Mouse (Mus musculus): ENCODE results near the gene Hspb6. TPM values are rescaled to one million over a fixed set of nuclear protein-coding genes. Genes with fewer than 3 reads are reported as not detected.

The Hspb6 gene
- total and polyA plus RNA-seq, 3 experiments, result 0.79 to 6.0 (median 2.3) TPM

GRCm38 (mm10) chr7:30518325-30518724, 33.7 kb upstream of the Hspb6 start:
- H3K9me3 ChIP-seq (replicated peaks; ENCODE audit: low read length), result no peaks in the 10 kb centered on the region
- H3K27ac ChIP-seq (ENCODE audit: insufficient read depth, low read depth), result no peak overlapping the region
- no peak overlapping the region for H3K4me2 ChIP-seq (ENCODE audit: insufficient read depth, low read depth, poor library complexity, severe bottlenecking)
- dilution Hi-C loops (cut with MboI; ENCODE audit: extremely low pct_ligation_motif_present, extremely low pct_unique_long_range_greater_than_20kb, low sequenced_read_pairs), result no loop called here
- H3K27me3 ChIP-seq (replicated peaks), result peaks cover 16% of the 10 kb centered on the region
- no peaks in the 10 kb centered on the region for H3K79me2 ChIP-seq (replicated peaks; ENCODE audit: control insufficient read depth, extremely low read depth, insufficient read depth, poor library complexity, severe bottlenecking)
- no peak overlapping the region for H3K9ac ChIP-seq (ENCODE audit: insufficient read depth, low read depth)
- in situ Hi-C loops (cut with MboI; ENCODE audit: low pct_ligation_motif_present, low pct_unique_long_range_greater_than_20kb, low sequenced_read_pairs), result no loop called here
- H3K36me3 ChIP-seq (replicated peaks in 1 of 2; ENCODE audit: control insufficient read depth in 1 of 2, insufficient read depth in 1 of 2, low read length in 1 of 2), result peaks cover 0 to 8% of the 10 kb centered on the region in 2 experiments
- H3K4me1 ChIP-seq (ENCODE audit: control insufficient read depth in 1 of 2, insufficient read depth in 2 of 2), result peaks cover 0 to 3% of the 10 kb centered on the region in 2 experiments; a peak in 1 of 4 replicates
- TF ChIP-seq CTCF (conservative IDR thresholded peaks at IDR 0.05 in 1 of 2, IDR thresholded peaks at IDR 0.05 in 1 of 2; ENCODE audit: low read depth in 2 of 2, low read length in 2 of 2) (peak in 1 of 2 experiments; percentile 42; a peak in 2 of 4 replicates), MAX (IDR thresholded peaks at IDR 0.05; ENCODE audit: low read length) (no peak)
- no peak overlapping the region for H3K4me3 ChIP-seq (replicated peaks in 1 of 3; ENCODE audit: low read depth in 2 of 3, low read length in 2 of 3, poor library complexity in 1 of 3)
- no peak for DNase-seq (ENCODE audit: extremely low read depth)

GRCm38 (mm10) chr7:30520396-30520795, 31.6 kb upstream of the Hspb6 start:
- DNase-seq (ENCODE audit: extremely low read depth), result no peak
- Histone ChIP-seq H3K79me2 (replicated peaks; ENCODE audit: control insufficient read depth, extremely low read depth, insufficient read depth, poor library complexity, severe bottlenecking) (no peaks in the 10 kb centered on the region), H3K4me1 (ENCODE audit: control insufficient read depth in 1 of 2, insufficient read depth in 2 of 2) (peaks cover 10 to 18% of the 10 kb centered on the region in 2 experiments), H3K36me3 (replicated peaks in 1 of 2; ENCODE audit: control insufficient read depth in 1 of 2, insufficient read depth in 1 of 2, low read length in 1 of 2) (peaks cover 0 to 27% of the 10 kb centered on the region in 2 experiments), H3K9me3 (replicated peaks; ENCODE audit: low read length) (no peaks in the 10 kb centered on the region), H3K9ac (ENCODE audit: insufficient read depth, low read depth) (no peak overlapping the region), H3K4me2 (ENCODE audit: insufficient read depth, low read depth, poor library complexity, severe bottlenecking) (no peak overlapping the region), H3K4me3 (replicated peaks in 1 of 3; ENCODE audit: low read depth in 2 of 3, low read length in 2 of 3, poor library complexity in 1 of 3) (no peak overlapping the region), H3K27me3 (replicated peaks) (peaks cover 5% of the 10 kb centered on the region), H3K27ac (ENCODE audit: insufficient read depth, low read depth) (no peak overlapping the region)
- dilution Hi-C loops (cut with MboI; ENCODE audit: extremely low pct_ligation_motif_present, extremely low pct_unique_long_range_greater_than_20kb, low sequenced_read_pairs), result no loop called here
- TF ChIP-seq EP300 (IDR thresholded peaks at IDR 0.05; ENCODE audit: low read length) (no peak), ZKSCAN1 (IDR thresholded peaks at IDR 0.05; ENCODE audit: borderline replicate concordance, low read depth, low read length) (no peak), ELF1 (IDR thresholded peaks at IDR 0.05; ENCODE audit: low read depth, low read length) (no peak), TCF12 (IDR thresholded peaks at IDR 0.05; ENCODE audit: low read depth, low read length) (no peak), BHLHE40 (IDR thresholded peaks at IDR 0.05; ENCODE audit: low read depth, low read length) (no peak), UBTF (IDR thresholded peaks at IDR 0.05; ENCODE audit: low read depth, low read length) (no peak), NRF1 (IDR thresholded peaks at IDR 0.05; ENCODE audit: low read depth, low read length) (no peak), USF1 (IDR thresholded peaks at IDR 0.05; ENCODE audit: low read depth, low read length) (no peak), MAFK (IDR thresholded peaks at IDR 0.05; ENCODE audit: insufficient replicate concordance, low read length) (no peak), RAD21 (IDR thresholded peaks at IDR 0.05; ENCODE audit: low read depth, low read length) (no peak), POLR2AphosphoS2 (IDR thresholded peaks at IDR 0.05; ENCODE audit: low read depth, low read length) (no peak), POLR2A (IDR thresholded peaks at IDR 0.05; ENCODE audit: low read depth, low read length) (no peak), ZNF384 (IDR thresholded peaks at IDR 0.05; ENCODE audit: low read depth, low read length) (no peak), KAT2A (IDR thresholded peaks at IDR 0.05; ENCODE audit: insufficient replicate concordance, low read length) (no peak), JUND (conservative IDR thresholded peaks at IDR 0.05; ENCODE audit: low read depth, low read length) (no peak), IRF4 (IDR thresholded peaks at IDR 0.05; ENCODE audit: low read depth, low read length) (no peak)
- in situ Hi-C loops (cut with MboI; ENCODE audit: low pct_ligation_motif_present, low pct_unique_long_range_greater_than_20kb, low sequenced_read_pairs), result no loop called here

All from CH12.LX (cell line).